Mouse (Mus musculus): ENCODE measurements around the gene Tmem38b. TPM values are rescaled to one million over a fixed set of nuclear protein-coding genes. Genes with fewer than 3 reads are reported as not detected.

Tmem38b gene
- total RNA-seq, 2 experiments from 2014 or later: 58.6 to 69.6 TPM

- intact Hi-C loops (cut with DNase I): no loop called here
- H3K4me3 ChIP-seq: no peak overlapping the region
These were observed 11.1 kb downstream of the Tmem38b start for GRCm38 (mm10) chr4:53836978-53837377.

GRCm38 (mm10) chr4:53840158-53840870 is 14.5 kb downstream of the Tmem38b start:
- DNase-seq: no peak
- Histone ChIP-seq H3K4me3 (no peak overlapping the region), H3K27ac (no peak overlapping the region)
- TF ChIP-seq CTCF (IDR thresholded peaks at IDR 0.05): no peak
- intact Hi-C loops (cut with DNase I): no loop called here

More at GRCm38 (mm10) chr4:53836978-53837377, 11.1 kb downstream of the Tmem38b start:
- no peak overlapping the region for H3K27ac ChIP-seq
- DNase-seq: no peak
- no peak for TF ChIP-seq CTCF (IDR thresholded peaks at IDR 0.05)

GRCm38 (mm10) chr4:53843553-53843952 is 17.7 kb downstream of the Tmem38b start:
- H3K27ac ChIP-seq: peak overlapping the region; percentile 82
- peak; percentile 63 for DNase-seq
- peak; percentile 57 for TF ChIP-seq CTCF (IDR thresholded peaks at IDR 0.05)
- peak overlapping the region; percentile 13; the same call in 1 of the 2 replicates for H3K4me3 ChIP-seq
- intact Hi-C loops (cut with DNase I): no loop called here

GRCm38 (mm10) chr4:53844835-53845619 is 19.2 kb downstream of the Tmem38b start:
- H3K4me3 ChIP-seq: no peak overlapping the region
- TF ChIP-seq CTCF (IDR thresholded peaks at IDR 0.05): peak; percentile 91
- intact Hi-C loops (cut with DNase I): loop anchor here (1.0 kb wide), 1 partner anchor 66 kb away; the partner anchor contains the start of gene Tal2
- H3K27ac ChIP-seq: peak overlapping the region; percentile 82
- no peak for DNase-seq

GRCm38 (mm10) chr4:53845656-53846055 is 19.8 kb downstream of the Tmem38b start:
- DNase-seq: no peak
- H3K4me3 ChIP-seq: no peak overlapping the region
- no peak overlapping the region for H3K27ac ChIP-seq
- TF ChIP-seq CTCF (IDR thresholded peaks at IDR 0.05): no peak
- intact Hi-C loops (cut with DNase I): loop anchor here (1.0 kb wide), 1 partner anchor 106 kb away; no protein-coding TSS in a partner anchor

- no peak for TF ChIP-seq CTCF (IDR thresholded peaks at IDR 0.05)
- no peak overlapping the region for H3K4me3 ChIP-seq
- no peak overlapping the region for H3K27ac ChIP-seq
- no peak for DNase-seq
- intact Hi-C loops (cut with DNase I): loop anchor here (1.0 kb wide), 1 partner anchor 107 kb away; no protein-coding TSS in a partner anchor
These were observed 20.5 kb downstream of the Tmem38b start for GRCm38 (mm10) chr4:53846326-53846725.

GRCm38 (mm10) chr4:53847541-53847940 is 21.7 kb downstream of the Tmem38b start:
- H3K27ac ChIP-seq: no peak overlapping the region
- no peak for DNase-seq
- intact Hi-C loops (cut with DNase I): no loop called here
- TF ChIP-seq CTCF (IDR thresholded peaks at IDR 0.05): no peak
- no peak overlapping the region for H3K4me3 ChIP-seq

- no peak for TF ChIP-seq CTCF (IDR thresholded peaks at IDR 0.05)
- no peak for DNase-seq
- H3K4me3 ChIP-seq: no peak overlapping the region
- intact Hi-C loops (cut with DNase I): no loop called here
- no peak overlapping the region for H3K27ac ChIP-seq
These were observed 22.5 kb downstream of the Tmem38b start for GRCm38 (mm10) chr4:53848308-53848707.

GRCm38 (mm10) chr4:53848816-53849215 is 23.0 kb downstream of the Tmem38b start:
- no peak overlapping the region for H3K27ac ChIP-seq
- intact Hi-C loops (cut with DNase I): no loop called here
- no peak for DNase-seq
- no peak for TF ChIP-seq CTCF (IDR thresholded peaks at IDR 0.05)
- no peak overlapping the region for H3K4me3 ChIP-seq

GRCm38 (mm10) chr4:53849804-53850203 is 24.0 kb downstream of the Tmem38b start:
- H3K4me3 ChIP-seq: no peak overlapping the region
- H3K27ac ChIP-seq: no peak overlapping the region
- intact Hi-C loops (cut with DNase I): no loop called here
- no peak for TF ChIP-seq CTCF (IDR thresholded peaks at IDR 0.05)
- no peak for DNase-seq

- DNase-seq: no peak
- TF ChIP-seq CTCF (IDR thresholded peaks at IDR 0.05): no peak
- intact Hi-C loops (cut with DNase I): no loop called here
- Histone ChIP-seq H3K4me3 (no peak overlapping the region), H3K27ac (no peak overlapping the region)
These were observed 27.5 kb downstream of the Tmem38b start for GRCm38 (mm10) chr4:53853333-53853732.

- intact Hi-C loops (cut with DNase I): no loop called here
- DNase-seq: no peak
- no peak for TF ChIP-seq CTCF (IDR thresholded peaks at IDR 0.05)
- H3K27ac ChIP-seq: no peak overlapping the region
- no peak overlapping the region for H3K4me3 ChIP-seq
These were observed 34.1 kb downstream of the Tmem38b start for GRCm38 (mm10) chr4:53859944-53860343.

- intact Hi-C loops (cut with DNase I): no loop called here
- DNase-seq: no peak
- H3K27ac ChIP-seq: no peak overlapping the region
- H3K4me3 ChIP-seq: no peak overlapping the region
- no peak for TF ChIP-seq CTCF (IDR thresholded peaks at IDR 0.05)
These were observed 36.3 kb downstream of the Tmem38b start for GRCm38 (mm10) chr4:53862101-53862500.
